Mouse (Mus musculus): ENCODE measurements around the gene Lgals4. TPM values are rescaled to one million over a fixed set of nuclear protein-coding genes. Genes with fewer than 3 reads are reported as not detected.

The Lgals4 gene
- polyA plus RNA-seq, 1 experiment from 2014 or later, result 5.7 TPM

DNA sequence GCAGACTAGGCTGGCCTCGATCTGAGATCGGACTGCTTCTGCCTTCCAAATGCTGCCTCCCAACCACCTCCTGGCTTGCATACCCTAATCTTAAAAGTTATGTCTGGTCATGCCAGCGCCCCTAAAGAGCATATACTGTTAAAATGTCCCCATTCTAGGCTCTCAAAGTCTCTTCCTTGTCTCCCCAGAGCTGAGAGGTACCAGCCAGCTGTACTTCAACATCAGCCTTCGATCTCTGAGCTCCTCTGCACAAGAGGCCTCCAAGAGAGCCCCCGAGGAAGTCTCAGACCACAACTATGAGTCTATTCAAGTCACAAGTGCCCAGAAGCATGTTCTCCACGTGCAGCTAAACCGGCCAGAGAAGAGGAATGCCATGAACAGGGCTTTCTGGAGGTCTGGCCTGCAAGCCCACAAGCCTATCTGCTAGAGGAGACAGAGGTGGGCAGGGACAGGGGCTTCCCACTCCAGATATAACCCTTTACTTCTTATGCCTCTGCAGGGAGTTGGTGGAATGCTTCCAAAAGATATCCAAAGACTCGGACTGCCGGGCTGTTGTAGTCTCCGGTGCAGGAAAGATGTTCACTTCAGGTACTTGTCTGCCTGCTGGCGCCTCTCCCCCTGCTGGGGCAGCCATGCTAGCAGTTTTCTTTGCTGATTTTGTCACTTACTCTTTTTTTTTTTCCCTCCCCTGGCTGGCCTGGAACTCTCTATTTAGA lies 7.8 kb upstream of the Lgals4 start:
- H3K4me1 ChIP-seq (replicated peaks; ENCODE audit: control insufficient read depth, insufficient read depth, low read length), result peaks cover 14% of the 10 kb centered on the region
- no peaks in the 10 kb centered on the region for H3K9me3 ChIP-seq (ENCODE audit: control insufficient read depth, low read length)
- peak overlapping the region; percentile 69 for H3K4me2 ChIP-seq (ENCODE audit: low read length)
- 64% methylated on average over 11 of the region's 11 CpGs for WGBS
- peak overlapping the region; percentile 47 for H3K4me3 ChIP-seq (replicated peaks; ENCODE audit: low read length)
- peak overlapping the region; percentile 58 for H3K9ac ChIP-seq (replicated peaks; ENCODE audit: low read depth, low read length)
- H3K36me3 ChIP-seq (ENCODE audit: control insufficient read depth, insufficient read depth), result peaks cover 23% of the 10 kb centered on the region
- no peak for ATAC-seq
- H3K27me3 ChIP-seq (replicated peaks; ENCODE audit: control insufficient read depth, insufficient read depth, low read length), result no peaks in the 10 kb centered on the region
- peak overlapping the region; percentile 37; the same call in 1 of the 2 replicates for H3K27ac ChIP-seq (ENCODE audit: low read length)

DNA sequence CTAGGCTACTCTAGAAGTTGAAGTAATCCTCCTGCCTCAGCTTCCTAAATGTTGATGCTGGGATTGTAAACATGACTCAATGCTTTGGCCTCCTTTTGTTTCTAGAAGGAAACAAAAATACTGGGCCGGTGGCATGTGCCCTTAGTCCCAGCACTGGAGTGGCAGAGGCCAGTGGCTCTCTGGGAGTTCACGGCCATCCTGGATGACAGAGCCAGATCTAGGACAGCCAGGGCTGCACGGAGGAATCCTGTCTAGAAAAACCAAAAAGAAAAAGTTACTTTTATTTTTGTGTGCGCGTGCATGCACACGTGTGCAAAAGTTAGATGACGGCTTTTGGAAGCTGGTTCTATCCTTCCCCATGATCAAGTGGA lies 7.3 kb upstream of the Lgals4 start:
- WGBS, result 90% methylated on average over 7 of the region's 7 CpGs
- Histone ChIP-seq H3K36me3 (ENCODE audit: control insufficient read depth, insufficient read depth) (peaks cover 17% of the 10 kb centered on the region), H3K4me1 (replicated peaks; ENCODE audit: control insufficient read depth, insufficient read depth, low read length) (peaks cover 14% of the 10 kb centered on the region), H3K27me3 (replicated peaks; ENCODE audit: control insufficient read depth, insufficient read depth, low read length) (no peaks in the 10 kb centered on the region), H3K4me3 (replicated peaks; ENCODE audit: low read length) (no peak overlapping the region), H3K9me3 (ENCODE audit: control insufficient read depth, low read length) (no peaks in the 10 kb centered on the region), H3K27ac (ENCODE audit: low read length) (no peak overlapping the region), H3K9ac (replicated peaks; ENCODE audit: low read depth, low read length) (no peak overlapping the region), H3K4me2 (ENCODE audit: low read length) (no peak overlapping the region)
- ATAC-seq, result no peak

DNA sequence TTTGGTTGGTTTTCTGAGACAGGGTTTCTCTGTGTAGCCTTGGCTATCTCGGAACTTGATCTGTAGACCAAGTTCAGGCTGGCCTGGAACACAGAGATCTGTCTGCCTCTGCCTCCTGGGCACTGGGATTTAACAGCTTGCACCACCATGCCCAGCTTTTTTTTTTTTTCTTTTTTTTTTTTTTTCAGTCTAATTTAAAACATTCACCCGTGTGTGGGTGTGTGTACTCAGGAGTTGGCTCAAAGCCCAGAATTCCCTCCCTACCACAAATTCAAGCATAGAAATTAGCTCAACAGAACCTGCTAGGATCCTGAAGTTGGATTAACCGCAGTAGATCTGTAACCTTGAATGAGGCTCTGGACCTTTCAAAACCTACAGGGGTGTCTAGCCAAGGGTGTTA lies 6.3 kb upstream of the Lgals4 start:
- no peaks in the 10 kb centered on the region for H3K9me3 ChIP-seq (ENCODE audit: control insufficient read depth, low read length)
- H3K36me3 ChIP-seq (ENCODE audit: control insufficient read depth, insufficient read depth), result peaks cover 10% of the 10 kb centered on the region; the same call in 1 of the 2 replicates
- H3K4me3 ChIP-seq (replicated peaks; ENCODE audit: low read length), result no peak overlapping the region
- 39% methylated on average over 3 of the region's 3 CpGs for WGBS
- H3K27me3 ChIP-seq (replicated peaks; ENCODE audit: control insufficient read depth, insufficient read depth, low read length), result no peaks in the 10 kb centered on the region
- no peak overlapping the region for H3K9ac ChIP-seq (replicated peaks; ENCODE audit: low read depth, low read length)
- H3K4me1 ChIP-seq (replicated peaks; ENCODE audit: control insufficient read depth, insufficient read depth, low read length), result peaks cover 14% of the 10 kb centered on the region
- H3K27ac ChIP-seq (ENCODE audit: low read length), result no peak overlapping the region
- no peak overlapping the region for H3K4me2 ChIP-seq (ENCODE audit: low read length)
- no peak; the same call in 1 of the 2 replicates for ATAC-seq

DNA sequence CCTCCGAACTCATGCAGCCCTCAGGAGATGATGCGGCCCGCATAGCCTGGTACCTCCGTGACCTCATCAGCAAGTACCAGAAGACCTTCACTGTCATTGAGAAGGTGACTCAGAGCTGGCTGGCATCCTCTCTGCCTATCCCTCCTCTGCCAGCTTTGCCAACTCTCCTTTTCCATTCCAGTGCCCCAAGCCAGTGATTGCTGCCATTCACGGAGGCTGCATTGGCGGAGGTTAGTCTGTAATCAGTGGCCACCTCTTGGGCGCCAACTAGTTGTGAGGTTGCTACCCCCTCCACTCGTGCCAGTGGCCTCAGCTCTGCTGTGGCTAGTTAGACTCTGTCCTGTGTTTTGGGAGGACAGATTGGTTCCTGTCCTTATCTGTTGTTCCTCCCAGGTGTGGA lies 3.8 kb upstream of the Lgals4 start:
- peaks cover 9% of the 10 kb centered on the region for H3K4me1 ChIP-seq (replicated peaks; ENCODE audit: control insufficient read depth, insufficient read depth, low read length)
- H3K27ac ChIP-seq (ENCODE audit: low read length), result no peak overlapping the region
- H3K36me3 ChIP-seq (ENCODE audit: control insufficient read depth, insufficient read depth), result 0 out of 2 replicates have a peak, but pooled peaks cover 5% of the 10 kb centered on the region
- 88% methylated on average over 8 of the region's 8 CpGs for WGBS
- H3K9ac ChIP-seq (replicated peaks; ENCODE audit: low read depth, low read length), result no peak overlapping the region
- H3K27me3 ChIP-seq (replicated peaks; ENCODE audit: control insufficient read depth, insufficient read depth, low read length), result no peaks in the 10 kb centered on the region
- H3K4me3 ChIP-seq (replicated peaks; ENCODE audit: low read length), result no peak overlapping the region
- H3K9me3 ChIP-seq (ENCODE audit: control insufficient read depth, low read length), result no peaks in the 10 kb centered on the region
- no peak for ATAC-seq
- no peak overlapping the region for H3K4me2 ChIP-seq (ENCODE audit: low read length)

DNA sequence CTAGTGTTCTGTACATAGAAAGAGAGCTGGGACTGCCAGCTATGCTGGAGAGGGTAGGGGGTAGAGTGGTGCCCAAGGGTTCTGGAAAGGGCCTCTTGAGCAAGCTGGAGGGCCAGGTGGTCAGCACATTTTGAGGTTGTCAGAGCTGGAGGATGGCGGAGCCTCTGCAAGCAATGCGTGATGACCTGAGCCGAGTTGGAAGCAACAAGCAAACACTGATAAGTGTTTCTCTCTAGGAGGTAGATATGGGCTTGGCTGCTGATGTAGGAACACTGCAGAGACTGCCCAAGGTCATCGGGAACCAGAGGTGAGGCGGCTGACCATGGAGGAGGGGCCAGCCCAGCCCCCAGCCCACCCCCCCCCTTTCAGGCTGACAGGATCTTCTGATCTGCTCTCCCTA lies 2.7 kb upstream of the Lgals4 start:
- WGBS, result 97% methylated on average over 5 of the region's 5 CpGs
- H3K9me3 ChIP-seq (ENCODE audit: control insufficient read depth, low read length), result no peaks in the 10 kb centered on the region
- no peak overlapping the region for H3K9ac ChIP-seq (replicated peaks; ENCODE audit: low read depth, low read length)
- no peak for ATAC-seq
- 0 out of 2 replicates have a peak, but pooled peaks cover 5% of the 10 kb centered on the region for H3K36me3 ChIP-seq (ENCODE audit: control insufficient read depth, insufficient read depth)
- H3K4me3 ChIP-seq (replicated peaks; ENCODE audit: low read length), result no peak overlapping the region
- no peak overlapping the region for H3K4me2 ChIP-seq (ENCODE audit: low read length)
- peaks cover 2% of the 10 kb centered on the region for H3K4me1 ChIP-seq (replicated peaks; ENCODE audit: control insufficient read depth, insufficient read depth, low read length)
- H3K27ac ChIP-seq (ENCODE audit: low read length), result no peak overlapping the region
- H3K27me3 ChIP-seq (replicated peaks; ENCODE audit: control insufficient read depth, insufficient read depth, low read length), result no peaks in the 10 kb centered on the region

DNA sequence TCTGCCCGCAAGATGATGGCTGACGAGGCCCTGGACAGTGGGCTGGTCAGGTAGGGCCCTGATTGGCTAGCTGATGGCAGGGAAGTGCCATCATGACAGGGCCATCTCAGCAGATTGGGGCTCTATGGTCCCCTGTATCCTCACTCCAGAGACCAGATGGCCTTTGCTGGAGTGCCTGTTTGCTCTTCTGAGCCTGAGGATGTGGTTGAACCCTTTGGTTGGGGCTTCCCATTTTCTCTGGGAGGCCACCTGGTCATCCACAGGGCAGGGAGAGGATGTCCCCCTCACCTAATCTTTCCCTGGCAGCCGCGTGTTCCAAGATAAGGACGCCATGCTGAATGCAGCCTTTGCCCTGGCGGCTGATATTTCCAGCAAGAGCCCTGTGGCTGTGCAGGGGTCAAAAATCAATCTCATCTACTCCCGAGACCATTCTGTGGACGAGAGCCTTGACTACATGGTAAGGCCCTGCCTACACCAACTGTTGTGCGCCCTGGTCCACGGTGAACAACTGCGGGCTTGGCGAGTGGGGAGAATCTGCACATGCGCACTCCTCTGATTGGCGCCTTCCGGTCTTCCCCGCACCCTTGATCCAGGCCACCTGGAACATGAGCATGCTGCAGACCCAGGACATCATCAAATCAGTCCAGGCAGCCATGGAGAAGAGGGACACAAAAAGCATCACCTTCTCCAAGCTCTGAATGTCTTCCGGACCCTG lies 2.1 kb upstream of the Lgals4 start:
- Histone ChIP-seq H3K4me3 (replicated peaks; ENCODE audit: low read length) (no peak overlapping the region), H3K9me3 (ENCODE audit: control insufficient read depth, low read length) (no peaks in the 10 kb centered on the region), H3K4me2 (ENCODE audit: low read length) (no peak overlapping the region), H3K27ac (ENCODE audit: low read length) (no peak overlapping the region), H3K9ac (replicated peaks; ENCODE audit: low read depth, low read length) (no peak overlapping the region), H3K27me3 (replicated peaks; ENCODE audit: control insufficient read depth, insufficient read depth, low read length) (no peaks in the 10 kb centered on the region), H3K4me1 (replicated peaks; ENCODE audit: control insufficient read depth, insufficient read depth, low read length) (no peaks in the 10 kb centered on the region), H3K36me3 (ENCODE audit: control insufficient read depth, insufficient read depth) (0 out of 2 replicates have a peak, but pooled peaks cover 5% of the 10 kb centered on the region)
- 95% methylated on average over 17 of the region's 17 CpGs for WGBS
- ATAC-seq, result no peak

DNA sequence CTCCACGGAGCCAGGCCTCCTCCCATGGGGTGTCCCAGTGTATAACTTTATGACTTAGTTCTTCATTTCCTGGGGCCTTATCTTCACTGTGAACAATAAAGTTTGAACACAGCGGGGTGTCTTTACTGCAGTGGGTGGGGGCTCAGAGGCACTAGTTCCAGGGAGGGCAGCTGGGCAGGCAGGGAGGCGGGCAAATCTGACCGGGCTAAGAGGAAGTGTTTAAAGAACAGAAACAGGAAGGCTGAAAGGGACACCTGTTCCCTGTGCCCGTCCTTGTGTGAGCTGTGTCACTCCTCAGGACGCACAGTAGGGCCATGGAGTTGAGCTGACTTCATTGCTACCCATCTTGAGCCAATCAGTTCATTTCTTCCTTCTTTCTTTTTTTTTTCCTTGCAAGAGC lies 1.5 kb upstream of the Lgals4 start:
- Histone ChIP-seq H3K9ac (replicated peaks; ENCODE audit: low read depth, low read length) (no peak overlapping the region), H3K4me3 (replicated peaks; ENCODE audit: low read length) (no peak overlapping the region), H3K36me3 (ENCODE audit: control insufficient read depth, insufficient read depth) (0 out of 2 replicates have a peak, but pooled peaks cover 5% of the 10 kb centered on the region), H3K27ac (ENCODE audit: low read length) (no peak overlapping the region), H3K27me3 (replicated peaks; ENCODE audit: control insufficient read depth, insufficient read depth, low read length) (no peaks in the 10 kb centered on the region), H3K9me3 (ENCODE audit: control insufficient read depth, low read length) (no peaks in the 10 kb centered on the region), H3K4me2 (ENCODE audit: low read length) (no peak overlapping the region), H3K4me1 (replicated peaks; ENCODE audit: control insufficient read depth, insufficient read depth, low read length) (no peaks in the 10 kb centered on the region)
- WGBS, result 75% methylated on average over 6 of the region's 6 CpGs
- no peak for ATAC-seq

DNA sequence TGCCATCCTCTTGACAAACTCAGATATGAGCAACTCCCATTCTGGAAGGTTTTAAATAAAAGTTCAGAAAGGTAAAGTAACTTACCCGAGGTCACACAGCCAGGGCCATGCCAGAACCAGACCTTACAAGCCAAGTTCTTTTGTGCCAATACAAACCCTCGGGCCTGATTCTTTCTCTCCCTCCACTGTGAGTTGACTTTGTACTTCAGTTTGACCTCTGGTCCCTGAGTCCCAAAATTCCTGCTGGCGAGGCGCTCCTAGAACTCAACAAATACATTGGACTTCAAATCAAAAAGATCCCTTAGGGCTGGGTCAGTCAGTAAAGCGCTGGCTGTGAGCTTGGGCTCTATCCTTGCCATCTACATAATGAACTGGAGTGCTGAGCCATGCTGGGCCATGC lies 3.3 kb downstream of the Lgals4 start:
- no peak for ATAC-seq
- Histone ChIP-seq H3K4me3 (replicated peaks; ENCODE audit: low read length) (no peak overlapping the region), H3K4me1 (replicated peaks; ENCODE audit: control insufficient read depth, insufficient read depth, low read length) (no peaks in the 10 kb centered on the region), H3K9ac (replicated peaks; ENCODE audit: low read depth, low read length) (no peak overlapping the region), H3K9me3 (ENCODE audit: control insufficient read depth, low read length) (no peaks in the 10 kb centered on the region), H3K36me3 (ENCODE audit: control insufficient read depth, insufficient read depth) (no peaks in the 10 kb centered on the region), H3K27ac (ENCODE audit: low read length) (no peak overlapping the region), H3K4me2 (ENCODE audit: low read length) (no peak overlapping the region), H3K27me3 (replicated peaks; ENCODE audit: control insufficient read depth, insufficient read depth, low read length) (no peaks in the 10 kb centered on the region)
- 85% methylated on average over 5 of the region's 5 CpGs for WGBS

DNA sequence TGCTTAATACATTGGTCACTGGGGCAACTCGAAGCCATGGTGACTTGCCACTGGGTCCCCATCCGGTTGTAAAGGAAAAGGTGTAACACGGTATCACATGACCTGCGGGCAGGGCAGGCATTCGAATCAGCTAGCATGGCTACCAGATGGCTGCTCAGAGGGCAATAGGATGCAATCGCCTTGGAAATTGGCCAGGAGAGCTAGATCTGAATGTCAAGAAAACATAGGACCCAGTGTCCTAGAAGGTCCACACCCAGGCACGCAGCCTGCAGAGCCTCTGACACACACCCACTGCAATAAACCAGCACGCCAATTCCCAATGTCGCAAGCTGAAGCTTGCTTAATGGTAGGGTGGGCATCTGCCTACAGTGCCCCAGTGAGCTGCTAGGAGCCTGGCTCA lies 4.7 kb downstream of the Lgals4 start:
- no peak for ATAC-seq
- no peak overlapping the region for H3K9ac ChIP-seq (replicated peaks; ENCODE audit: low read depth, low read length)
- no peaks in the 10 kb centered on the region for H3K27me3 ChIP-seq (replicated peaks; ENCODE audit: control insufficient read depth, insufficient read depth, low read length)
- no peak overlapping the region for H3K4me2 ChIP-seq (ENCODE audit: low read length)
- no peaks in the 10 kb centered on the region for H3K36me3 ChIP-seq (ENCODE audit: control insufficient read depth, insufficient read depth)
- H3K9me3 ChIP-seq (ENCODE audit: control insufficient read depth, low read length), result no peaks in the 10 kb centered on the region
- H3K4me1 ChIP-seq (replicated peaks; ENCODE audit: control insufficient read depth, insufficient read depth, low read length), result no peaks in the 10 kb centered on the region
- H3K4me3 ChIP-seq (replicated peaks; ENCODE audit: low read length), result no peak overlapping the region
- no peak overlapping the region for H3K27ac ChIP-seq (ENCODE audit: low read length)
- WGBS, result 86% methylated on average over 9 of the region's 9 CpGs

Measured in forebrain, embryonic 16.5 days (tissue).